Mouse (Mus musculus) gastrocnemius, postnatal 4 days (tissue): ENCODE data around the gene Nfkbie. TPM values are rescaled to one million over a fixed set of nuclear protein-coding genes. Genes with fewer than 3 reads are reported as not detected.

ENCODE experiments used
- DNase-seq, 2 experiments: peaks; one replicate each; pipeline ENCODE4 v3.0.0; 2021 to 2022; ENCODE audit warnings: low spot score in 2 of 2, mixed read lengths in 2 of 2
- total RNA-seq, 2 experiments: library from RNA; stranded (reverse); gene quantifications; 2 replicates each; pipeline ENCODE4 v1.2.3; 2021

Nfkbie gene
- total RNA-seq, 2 experiments from 2014 or later = 3.2 TPM

DNA sequence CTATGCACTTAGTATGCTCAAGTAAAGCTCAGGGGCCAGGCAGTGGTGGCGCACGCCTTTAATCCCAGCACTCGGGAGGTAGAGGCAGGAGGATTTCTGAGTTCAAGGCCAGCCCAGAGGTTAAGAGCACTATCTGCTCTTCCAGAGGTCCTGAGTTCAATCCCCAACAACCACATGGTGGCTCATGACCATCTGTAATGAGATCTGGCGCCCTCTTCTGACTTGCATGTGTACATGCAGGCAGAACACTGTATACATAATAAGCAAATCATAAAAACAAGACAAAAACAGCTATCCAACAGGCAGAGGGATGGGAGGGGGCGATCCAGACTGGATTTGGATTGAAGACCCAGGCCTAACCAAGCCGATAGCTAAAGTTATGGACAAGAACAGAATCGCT lies 23.3 kb downstream of the Nfkbie start:
- DNase-seq = no peak

DNA sequence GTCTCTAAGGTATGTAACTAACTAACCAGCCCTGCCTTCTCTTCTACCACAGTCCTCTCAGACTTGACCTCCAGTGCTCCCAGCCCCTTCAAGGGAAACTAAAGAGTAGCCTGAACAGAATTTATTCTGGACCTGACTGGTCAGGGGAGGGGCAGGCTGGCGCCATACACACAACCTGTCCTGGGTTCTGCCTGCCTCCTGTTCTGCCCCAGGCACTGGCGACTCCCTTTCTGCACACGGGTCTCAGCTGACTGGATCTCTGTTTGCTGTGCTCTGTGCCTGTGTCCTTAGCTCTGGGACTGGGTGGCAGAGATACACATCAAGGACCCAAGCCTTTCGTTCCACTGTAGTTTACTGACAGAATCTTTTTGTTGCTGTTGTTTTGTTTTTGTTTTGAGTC lies 24.1 kb downstream of the Nfkbie start:
- no peak for DNase-seq

GRCm38 (mm10) chr17:45580958-45581477 lies 25.5 kb downstream of the Nfkbie start:
- DNase-seq = no peak

DNA sequence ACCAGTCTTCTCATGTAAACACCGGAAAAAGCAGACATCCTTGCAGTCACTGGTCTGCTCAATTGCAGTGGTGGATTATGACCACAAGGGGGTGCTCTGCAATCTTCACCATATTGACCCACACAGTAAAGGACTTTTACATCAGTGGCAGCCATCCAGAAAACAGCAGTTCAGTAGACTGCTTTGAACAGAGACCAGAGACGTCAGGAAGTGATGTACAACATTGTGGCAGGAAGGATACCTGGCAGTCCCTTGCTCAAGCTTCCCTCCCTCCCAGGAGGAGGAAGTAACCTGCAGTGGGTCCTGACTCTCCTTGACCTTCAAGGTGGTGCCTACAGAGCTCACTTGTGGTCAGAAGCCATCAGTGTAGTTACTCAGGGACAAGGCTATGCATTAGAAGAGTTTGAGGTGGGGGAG lies 26.1 kb downstream of the Nfkbie start:
- peak; percentile 60 to 74 for DNase-seq

GRCm38 (mm10) chr17:45582188-45582587 lies 26.7 kb downstream of the Nfkbie start:
- DNase-seq = no peak

GRCm38 (mm10) chr17:45582715-45583355 lies 27.3 kb downstream of the Nfkbie start:
- no peak for DNase-seq

- DNase-seq = peak; percentile 72 to 87
These were observed 28.8 kb downstream of the Nfkbie start for GRCm38 (mm10) chr17:45584096-45584896.

GRCm38 (mm10) chr17:45584939-45585678 lies 29.6 kb downstream of the Nfkbie start:
- DNase-seq = peak; percentile 83

GRCm38 (mm10) chr17:45585725-45586448 lies 30.4 kb downstream of the Nfkbie start:
- DNase-seq = no peak

- no peak for DNase-seq
These were observed 30.9 kb downstream of the Nfkbie start for GRCm38 (mm10) chr17:45586449-45586837.

DNA sequence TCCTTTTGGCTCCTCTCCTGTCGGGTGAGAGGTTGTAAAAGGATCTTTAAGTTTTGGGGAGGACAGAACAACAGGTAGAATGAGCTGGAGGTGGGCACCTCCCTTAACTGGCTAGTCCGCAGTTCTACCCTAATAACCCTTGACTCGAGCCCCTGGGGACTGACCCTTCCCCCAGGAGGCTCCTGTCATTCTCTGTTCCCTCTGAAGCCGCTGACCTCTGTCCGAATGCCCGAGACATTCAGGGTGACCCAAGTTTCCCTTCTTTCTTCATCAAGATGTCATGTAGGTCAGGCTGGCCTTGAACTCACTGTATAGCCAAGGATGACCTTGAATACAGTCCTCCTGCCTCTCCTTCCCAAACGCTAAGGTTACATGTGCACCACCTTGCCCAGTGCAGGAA lies 32.9 kb downstream of the Nfkbie start:
- no peak for DNase-seq

GRCm38 (mm10) chr17:45589236-45589635 lies 33.7 kb downstream of the Nfkbie start:
- DNase-seq = no peak

- no peak for DNase-seq
These were observed 34.3 kb downstream of the Nfkbie start for GRCm38 (mm10) chr17:45589844-45590243.

GRCm38 (mm10) chr17:45590410-45590809 lies 34.9 kb downstream of the Nfkbie start:
- DNase-seq = no peak

DNA sequence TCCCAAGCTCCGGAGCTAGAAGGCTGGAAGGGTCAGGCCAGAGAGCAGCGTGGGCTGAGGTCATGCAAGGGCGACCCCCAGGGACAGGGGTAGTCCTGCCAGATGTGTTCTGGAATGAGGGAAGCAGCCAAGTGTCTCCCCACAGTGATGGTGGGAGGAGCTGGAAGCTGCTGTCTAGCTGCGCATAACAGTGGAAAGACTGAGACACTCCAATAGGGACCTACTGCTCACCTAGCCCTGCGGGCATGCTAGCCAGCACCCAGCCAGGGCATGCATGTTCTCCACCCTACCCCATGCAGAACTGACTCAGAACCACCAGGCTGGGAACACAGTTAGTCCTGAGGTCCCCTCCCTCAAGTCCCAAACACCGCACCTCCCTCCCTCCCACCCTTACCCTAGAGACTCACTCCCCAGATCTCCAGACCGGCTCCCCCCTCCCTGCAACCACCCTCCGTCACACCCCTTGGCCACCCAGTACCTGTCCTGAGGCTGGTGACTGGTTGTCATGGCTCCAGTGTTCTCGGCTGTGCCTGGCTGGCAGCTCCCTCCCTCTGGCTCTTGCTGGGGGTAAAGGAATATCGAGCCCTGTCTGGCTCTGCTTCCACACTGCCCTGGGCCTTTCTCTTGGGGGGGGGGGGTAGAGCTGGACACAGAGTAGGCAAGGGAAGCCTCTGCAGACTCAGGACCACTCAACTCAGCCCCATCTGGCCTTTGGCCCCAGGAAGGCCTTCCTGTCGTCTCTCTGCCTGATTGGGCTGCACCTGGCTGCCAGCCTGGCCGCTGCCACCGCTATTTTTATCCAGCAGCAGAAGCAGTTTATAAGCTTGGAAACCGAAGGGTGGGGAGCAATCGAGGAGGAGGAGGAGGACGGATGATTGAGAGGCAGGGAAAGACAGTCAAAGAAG lies 36.5 kb downstream of the Nfkbie start:
- DNase-seq = peak; percentile 66 to 82

DNA sequence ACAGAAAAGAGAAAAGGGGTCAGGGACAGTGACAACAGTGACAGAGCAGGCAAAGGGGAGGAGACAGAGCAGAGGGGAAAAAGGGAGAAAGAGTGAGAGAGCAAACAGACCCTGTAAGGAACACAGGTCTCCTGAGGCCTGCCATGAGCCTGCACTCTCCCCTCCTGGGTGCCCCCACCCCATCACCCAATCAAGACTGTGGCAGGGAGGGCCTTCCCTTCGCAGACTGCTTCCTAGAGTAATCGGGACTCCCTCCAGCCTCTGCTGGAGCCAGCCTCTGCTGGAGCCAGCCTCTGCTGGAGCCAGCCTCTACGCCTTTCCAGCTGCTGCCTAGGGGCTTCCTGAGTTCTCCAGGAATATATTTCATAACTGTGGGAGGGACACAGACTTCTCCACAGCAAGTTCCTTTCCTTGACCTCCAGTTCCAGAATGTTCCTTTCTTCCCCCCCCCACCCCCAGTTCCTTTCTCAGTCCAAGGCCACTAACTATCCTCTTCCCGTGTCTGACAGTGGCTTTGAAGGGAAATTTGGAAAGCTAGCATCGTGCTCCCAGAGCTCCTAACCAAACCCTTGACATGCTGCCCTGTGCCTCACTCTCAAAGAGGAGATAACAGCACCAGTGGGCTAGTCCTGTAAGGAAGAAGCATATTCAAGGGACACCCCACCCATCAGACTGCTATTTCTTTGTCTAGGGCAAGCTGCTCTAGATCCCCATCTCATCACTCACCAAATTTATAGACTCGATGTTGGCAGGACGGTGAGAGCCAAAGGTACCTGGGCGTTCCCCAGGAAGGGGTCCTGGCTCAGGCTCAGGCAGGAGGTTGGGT lies 37.3 kb downstream of the Nfkbie start:
- peak in 1 of 2 experiments; percentile 61 for DNase-seq

- no peak for DNase-seq
These were observed 38.0 kb downstream of the Nfkbie start for GRCm38 (mm10) chr17:45593479-45593878.

DNA sequence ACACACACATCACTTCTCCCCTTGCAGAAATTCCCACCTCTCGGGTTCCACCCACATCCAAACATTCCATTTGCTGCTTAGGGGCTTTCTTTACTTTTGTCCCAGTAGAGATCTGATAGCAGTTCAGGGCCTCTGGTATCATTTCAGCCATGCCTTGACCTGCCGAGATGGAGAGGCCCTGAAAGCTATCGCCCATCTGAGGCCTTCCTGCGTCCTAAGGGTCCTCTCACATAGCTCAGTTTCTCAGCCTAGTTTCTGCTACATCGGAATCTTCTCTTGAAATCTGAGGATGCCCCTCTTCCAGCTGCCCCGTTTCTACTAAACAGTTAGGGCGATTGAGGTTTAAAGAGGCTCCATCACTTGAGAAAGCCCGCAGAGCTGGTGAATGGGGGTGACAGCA lies 38.7 kb downstream of the Nfkbie start:
- no peak for DNase-seq
